Mouse (Mus musculus): ENCODE results near the gene Saa1. TPM values are rescaled to one million over a fixed set of nuclear protein-coding genes. Genes with fewer than 3 reads are reported as not detected.
"Not testable (repeated sequence)": the region's sequence is repeated elsewhere in the genome, so short reads cannot be mapped to it uniquely, and the experiment has no call there.

The Saa1 gene
- polyA plus RNA-seq, 1 experiment from 2014 or later: 0.28 TPM

GRCm38 (mm10) chr7:46748459-46748858 is 5.7 kb upstream of the Saa1 start:
- 71% methylated on average over 3 of the region's 3 CpGs for WGBS
- Histone ChIP-seq H3K36me3 (ENCODE audit: control insufficient read depth, insufficient read depth, low read length) (no peaks in the 10 kb centered on the region), H3K4me3 (ENCODE audit: low read length) (no peak overlapping the region), H3K9me3 (ENCODE audit: control insufficient read depth, low read length) (no peaks in the 10 kb centered on the region), H3K27ac (ENCODE audit: low read length) (no peak overlapping the region), H3K27me3 (replicated peaks; ENCODE audit: control insufficient read depth, insufficient read depth, low read length) (no peaks in the 10 kb centered on the region), H3K4me2 (ENCODE audit: low read depth, low read length) (no peak overlapping the region), H3K9ac (ENCODE audit: low read depth, low read length) (no peak overlapping the region), H3K4me1 (ENCODE audit: control insufficient read depth, insufficient read depth, low read length) (no peaks in the 10 kb centered on the region)
- ATAC-seq: no peak

GRCm38 (mm10) chr7:46746381-46746780 is 3.6 kb upstream of the Saa1 start:
- Histone ChIP-seq H3K36me3 (ENCODE audit: control insufficient read depth, insufficient read depth, low read length) (no peaks in the 10 kb centered on the region), H3K9ac (ENCODE audit: low read depth, low read length) (no peak overlapping the region), H3K27me3 (replicated peaks; ENCODE audit: control insufficient read depth, insufficient read depth, low read length) (no peaks in the 10 kb centered on the region), H3K4me2 (ENCODE audit: low read depth, low read length) (no peak overlapping the region), H3K4me3 (ENCODE audit: low read length) (no peak overlapping the region), H3K9me3 (ENCODE audit: control insufficient read depth, low read length) (no peaks in the 10 kb centered on the region), H3K4me1 (ENCODE audit: control insufficient read depth, insufficient read depth, low read length) (no peaks in the 10 kb centered on the region), H3K27ac (ENCODE audit: low read length) (no peak overlapping the region)
- WGBS: 60% methylated on average over 7 of the region's 7 CpGs
- no peak for ATAC-seq

- Histone ChIP-seq H3K9ac (ENCODE audit: low read depth, low read length) (no peak overlapping the region), H3K4me3 (ENCODE audit: low read length) (no peak overlapping the region), H3K27ac (ENCODE audit: low read length) (no peak overlapping the region), H3K4me1 (ENCODE audit: control insufficient read depth, insufficient read depth, low read length) (no peaks in the 10 kb centered on the region), H3K4me2 (ENCODE audit: low read depth, low read length) (no peak overlapping the region), H3K9me3 (ENCODE audit: control insufficient read depth, low read length) (no peaks in the 10 kb centered on the region), H3K27me3 (replicated peaks; ENCODE audit: control insufficient read depth, insufficient read depth, low read length) (no peaks in the 10 kb centered on the region), H3K36me3 (ENCODE audit: control insufficient read depth, insufficient read depth, low read length) (no peaks in the 10 kb centered on the region)
- WGBS: 77% methylated on average over 3 of the region's 3 CpGs
- ATAC-seq: no peak
Observed at GRCm38 (mm10) chr7:46745816-46746215, 3.0 kb upstream of the Saa1 start.

GRCm38 (mm10) chr7:46740041-46740440 is 2.7 kb downstream of the Saa1 start:
- ATAC-seq: not testable (repeated sequence)

GRCm38 (mm10) chr7:46738561-46739460 is 4.0 kb downstream of the Saa1 start:
- ATAC-seq: peak; percentile 85
- 69% methylated on average over 12 of the region's 12 CpGs for WGBS
- Histone ChIP-seq H3K36me3 (ENCODE audit: control insufficient read depth, insufficient read depth, low read length) (no peaks in the 10 kb centered on the region), H3K4me2 (ENCODE audit: low read depth, low read length) (no peak overlapping the region), H3K9me3 (ENCODE audit: control insufficient read depth, low read length) (no peaks in the 10 kb centered on the region), H3K4me3 (ENCODE audit: low read length) (no peak overlapping the region), H3K27me3 (replicated peaks; ENCODE audit: control insufficient read depth, insufficient read depth, low read length) (no peaks in the 10 kb centered on the region), H3K27ac (ENCODE audit: low read length) (no peak overlapping the region), H3K4me1 (ENCODE audit: control insufficient read depth, insufficient read depth, low read length) (no peaks in the 10 kb centered on the region), H3K9ac (ENCODE audit: low read depth, low read length) (no peak overlapping the region)

More at GRCm38 (mm10) chr7:46740041-46740440, 2.7 kb downstream of the Saa1 start:
- H3K27ac ChIP-seq (ENCODE audit: low read length); H3K27me3 ChIP-seq (replicated peaks; ENCODE audit: control insufficient read depth, insufficient read depth, low read length); H3K9me3 ChIP-seq (ENCODE audit: control insufficient read depth, low read length); H3K9ac ChIP-seq (ENCODE audit: low read depth, low read length); H3K36me3 ChIP-seq (ENCODE audit: control insufficient read depth, insufficient read depth, low read length); H3K4me2 ChIP-seq (ENCODE audit: low read depth, low read length); H3K4me3 ChIP-seq (ENCODE audit: low read length); H3K4me1 ChIP-seq (ENCODE audit: control insufficient read depth, insufficient read depth, low read length): not testable (repeated sequence)
- WGBS: 80% methylated on average over 5 of the region's 5 CpGs

- no peaks in the 10 kb centered on the region for H3K27me3 ChIP-seq (replicated peaks; ENCODE audit: control insufficient read depth, insufficient read depth, low read length)
- H3K9me3 ChIP-seq (ENCODE audit: control insufficient read depth, low read length): no peaks in the 10 kb centered on the region
- H3K27ac ChIP-seq (ENCODE audit: low read length): no peak overlapping the region
- 75% methylated on average over 2 of the region's 2 CpGs for WGBS
- no peak overlapping the region for H3K4me2 ChIP-seq (ENCODE audit: low read depth, low read length)
- no peaks in the 10 kb centered on the region for H3K4me1 ChIP-seq (ENCODE audit: control insufficient read depth, insufficient read depth, low read length)
- H3K36me3 ChIP-seq (ENCODE audit: control insufficient read depth, insufficient read depth, low read length): no peaks in the 10 kb centered on the region
- H3K4me3 ChIP-seq (ENCODE audit: low read length): no peak overlapping the region
- ATAC-seq: no peak
- H3K9ac ChIP-seq (ENCODE audit: low read depth, low read length): no peak overlapping the region
Observed at GRCm38 (mm10) chr7:46734983-46735382, 7.8 kb downstream of the Saa1 start.

GRCm38 (mm10) chr7:46732458-46732857 is 10.3 kb downstream of the Saa1 start, which contains the start of gene Saa4:
TSS of gene Saa4 (minus strand) at chr7:46732603.
- no peaks in the 10 kb centered on the region for H3K27me3 ChIP-seq (replicated peaks; ENCODE audit: control insufficient read depth, insufficient read depth, low read length)
- WGBS: 69% methylated on average over 4 of the region's 4 CpGs
- H3K27ac ChIP-seq (ENCODE audit: low read length): no peak within 1 kb of the TSS
- no peak within 1 kb of the TSS for H3K4me2 ChIP-seq (ENCODE audit: low read depth, low read length)
- H3K36me3 ChIP-seq (ENCODE audit: control insufficient read depth, insufficient read depth, low read length): no peaks in the 10 kb centered on the region
- no peak for ATAC-seq
- H3K9me3 ChIP-seq (ENCODE audit: control insufficient read depth, low read length): no peaks in the 10 kb centered on the region
- H3K9ac ChIP-seq (ENCODE audit: low read depth, low read length): no peak within 1 kb of the TSS
- no peaks in the 10 kb centered on the region for H3K4me1 ChIP-seq (ENCODE audit: control insufficient read depth, insufficient read depth, low read length)
- H3K4me3 ChIP-seq (ENCODE audit: low read length): no peak within 1 kb of the TSS

GRCm38 (mm10) chr7:46727584-46727983 is 15.2 kb downstream of the Saa1 start:
- ATAC-seq: no peak
- 80% methylated on average over 1 of the region's 1 CpGs for WGBS

GRCm38 (mm10) chr7:46724396-46724795 is 18.4 kb downstream of the Saa1 start:
- H3K4me1 ChIP-seq (ENCODE audit: control insufficient read depth, insufficient read depth, low read length): peaks cover 3% of the 10 kb centered on the region; the same call in 1 of the 2 replicates
- H3K9me3 ChIP-seq (ENCODE audit: control insufficient read depth, low read length): no peaks in the 10 kb centered on the region
- no peak for ATAC-seq
- H3K36me3 ChIP-seq (ENCODE audit: control insufficient read depth, insufficient read depth, low read length): no peaks in the 10 kb centered on the region
- H3K4me3 ChIP-seq (ENCODE audit: low read length): no peak overlapping the region
- no peak overlapping the region for H3K4me2 ChIP-seq (ENCODE audit: low read depth, low read length)
- no peak overlapping the region for H3K27ac ChIP-seq (ENCODE audit: low read length)
- H3K9ac ChIP-seq (ENCODE audit: low read depth, low read length): no peak overlapping the region
- H3K27me3 ChIP-seq (replicated peaks; ENCODE audit: control insufficient read depth, insufficient read depth, low read length): no peaks in the 10 kb centered on the region
- 75% methylated on average over 5 of the region's 5 CpGs for WGBS

More at GRCm38 (mm10) chr7:46727584-46727983, 15.2 kb downstream of the Saa1 start:
- Histone ChIP-seq H3K4me2 (ENCODE audit: low read depth, low read length) (no peak overlapping the region), H3K4me3 (ENCODE audit: low read length) (no peak overlapping the region), H3K9ac (ENCODE audit: low read depth, low read length) (no peak overlapping the region), H3K4me1 (ENCODE audit: control insufficient read depth, insufficient read depth, low read length) (0 out of 2 replicates have a peak, but pooled peaks cover 3% of the 10 kb centered on the region), H3K9me3 (ENCODE audit: control insufficient read depth, low read length) (no peaks in the 10 kb centered on the region), H3K36me3 (ENCODE audit: control insufficient read depth, insufficient read depth, low read length) (no peaks in the 10 kb centered on the region), H3K27ac (ENCODE audit: low read length) (no peak overlapping the region), H3K27me3 (replicated peaks; ENCODE audit: control insufficient read depth, insufficient read depth, low read length) (no peaks in the 10 kb centered on the region)
